In the genomic region with DNA sequence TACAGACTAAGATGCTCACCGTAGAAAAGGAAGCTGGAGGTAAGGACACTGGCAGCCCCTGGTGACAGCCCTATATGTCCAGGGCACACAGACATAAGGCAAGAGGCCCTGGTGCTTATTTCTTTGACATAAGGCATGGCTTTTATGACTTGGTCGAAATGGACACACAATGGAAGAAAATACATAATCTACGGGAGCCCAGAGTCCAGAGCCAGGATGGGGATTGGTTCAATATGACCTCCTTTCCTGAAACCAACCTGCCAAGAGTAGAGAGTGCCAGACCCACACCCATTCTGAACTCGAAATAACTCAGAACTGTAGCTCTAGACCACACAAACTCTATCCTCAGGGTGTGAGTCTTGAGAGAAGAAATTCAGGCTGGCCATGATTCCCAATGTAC, we compare ENCODE assay signal across 24 mouse cellular contexts.
"Had no signal": no experiment of that assay in that cellular context is flagged by ENCODE, and none has a peak within 500 bp of the region (broad histone marks: within the 10 kb centered on the region; RNA-seq: fewer than 3 reads in every experiment).

No protein-coding gene starts in this region.

- H3K36me3 ChIP-seq: heart, embryonic 13.5 days; heart, embryonic 15.5 days; hindbrain, embryonic 13.5 days; hindbrain, embryonic 15.5 days; limb, embryonic 13.5 days; limb, embryonic 15.5 days; liver, embryonic 12.5 days had no signal

- H3K9me3 ChIP-seq: heart, embryonic 13.5 days; heart, embryonic 15.5 days; hindbrain, embryonic 13.5 days; hindbrain, embryonic 15.5 days; limb, embryonic 13.5 days; limb, embryonic 15.5 days; liver, embryonic 12.5 days had no signal

- H3K4me2 ChIP-seq: heart, embryonic 11.5 days; heart, embryonic 13.5 days; heart, embryonic 15.5 days; hindbrain, embryonic 13.5 days; hindbrain, embryonic 15.5 days; limb, embryonic 13.5 days; limb, embryonic 15.5 days; liver, embryonic 12.5 days had no signal

- H3K9ac ChIP-seq: forebrain, postnatal 0 days; heart, embryonic 13.5 days; heart, embryonic 15.5 days; hindbrain, embryonic 13.5 days; hindbrain, embryonic 15.5 days; limb, embryonic 13.5 days; limb, embryonic 15.5 days; liver, embryonic 12.5 days; liver, embryonic 14.5 days had no signal

- H3K4me3 ChIP-seq: heart, adult 2 months; heart, embryonic 13.5 days; heart, embryonic 15.5 days; hindbrain, embryonic 13.5 days; hindbrain, embryonic 15.5 days; limb, embryonic 13.5 days; limb, embryonic 15.5 days; liver, embryonic 12.5 days had no signal

- H3K27ac ChIP-seq: heart, adult 2 months; heart, embryonic 13.5 days; heart, embryonic 15.5 days; hindbrain, embryonic 13.5 days; hindbrain, embryonic 15.5 days; hindbrain, postnatal 0 days; kidney, postnatal 0 days; limb, embryonic 13.5 days; limb, embryonic 15.5 days; liver, embryonic 12.5 days; liver, embryonic 14.5 days had no signal

- ATAC-seq: forebrain, postnatal 0 days; hindbrain, postnatal 0 days; intestine, embryonic 16.5 days; liver, embryonic 12.5 days had no signal

- H3K27me3 ChIP-seq: hindbrain, embryonic 13.5 days; hindbrain, embryonic 15.5 days; liver, embryonic 12.5 days had no signal

- DNase-seq: forebrain, postnatal 0 days; gastrocnemius, postnatal 10 days; gastrocnemius, postnatal 25 days; heart, adult 2 months; heart, postnatal 14 days; heart, postnatal 36 days; kidney, adult 11 months; kidney, adult 8-10 months; kidney, postnatal 14 days; kidney, postnatal 36 days; layer of hippocampus, adult 9-11 months; layer of hippocampus, postnatal 36 days had no signal

- H3K4me1 ChIP-seq: heart, embryonic 13.5 days; heart, embryonic 15.5 days; hindbrain, embryonic 15.5 days; liver, embryonic 12.5 days had no signal
